Mouse (Mus musculus): ENCODE measurements around the gene Aifm2. TPM values are rescaled to one million over a fixed set of nuclear protein-coding genes. Genes with fewer than 3 reads are reported as not detected.

The Aifm2 gene
- polyA plus RNA-seq, 1 experiment from 2014 or later, result 11.2 TPM

GRCm38 (mm10) chr10:61714146-61714545 lies 917 bp upstream of the Aifm2 start:
- 73% methylated on average over 4 of the region's 4 CpGs for WGBS (ENCODE audit: insufficient replicate concordance)
- Histone ChIP-seq H3K9me3 (ENCODE audit: low read length) (no peaks in the 10 kb centered on the region), H3K36me3 (replicated peaks; ENCODE audit: insufficient read depth, low read length) (no peaks in the 10 kb centered on the region), H3K27ac (ENCODE audit: low read depth) (no peak overlapping the region), H3K9ac (replicated peaks) (no peak overlapping the region), H3K4me1 (ENCODE audit: insufficient read depth) (peaks cover 23% of the 10 kb centered on the region), H3K4me2 (ENCODE audit: low read depth, low read length) (no peak overlapping the region), H3K27me3 (ENCODE audit: insufficient read depth, low read length) (no peaks in the 10 kb centered on the region), H3K4me3 (ENCODE audit: low read depth, low read length) (no peak overlapping the region)
- TF ChIP-seq EP300 (IDR thresholded peaks at IDR 0.05; ENCODE audit: low read depth) (0 out of 2 replicates have a peak, but pooled peaks have one; percentile 24), CTCF (IDR thresholded peaks at IDR 0.05; ENCODE audit: low read depth) (no peak)
- DNase-seq (no peak), ATAC-seq (peak; percentile 37; the same call in 1 of the 2 replicates)

DNA sequence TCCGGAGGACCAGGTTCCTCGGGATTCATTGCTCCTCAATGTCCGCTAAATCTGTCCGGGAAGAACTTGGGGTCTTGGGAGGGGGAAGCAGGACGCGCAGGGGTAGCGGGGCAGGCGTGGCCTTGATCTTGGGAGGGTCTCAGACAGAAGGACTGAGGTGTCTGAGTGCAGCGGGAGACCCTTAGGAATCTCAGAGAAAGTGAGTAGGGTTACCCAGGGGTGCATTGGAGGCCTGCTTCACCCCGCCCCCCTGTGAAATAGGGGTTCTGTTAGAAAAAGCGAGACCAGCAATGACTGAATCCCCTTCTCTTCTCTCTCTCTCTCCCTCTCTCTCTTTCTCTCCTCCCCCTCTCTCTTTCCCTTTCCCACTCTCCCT lies 387 bp downstream of the Aifm2 start:
- ATAC-seq (0 out of 2 replicates have a peak, but pooled peaks have one; percentile 17), DNase-seq (no peak)
- H3K9ac ChIP-seq (replicated peaks), result peak overlapping the region; percentile 59
- peaks cover 23% of the 10 kb centered on the region for H3K4me1 ChIP-seq (ENCODE audit: insufficient read depth)
- H3K4me3 ChIP-seq (ENCODE audit: low read depth, low read length), result peak overlapping the region; percentile 59
- no peaks in the 10 kb centered on the region for H3K36me3 ChIP-seq (replicated peaks; ENCODE audit: insufficient read depth, low read length)
- no peaks in the 10 kb centered on the region for H3K9me3 ChIP-seq (ENCODE audit: low read length)
- TF ChIP-seq EP300 (IDR thresholded peaks at IDR 0.05; ENCODE audit: low read depth), result no peak
- TF ChIP-seq CTCF (IDR thresholded peaks at IDR 0.05; ENCODE audit: low read depth), result no peak
- H3K27ac ChIP-seq (ENCODE audit: low read depth), result no peak overlapping the region
- 5% methylated on average over 11 of the region's 11 CpGs for WGBS (ENCODE audit: insufficient replicate concordance)
- peak overlapping the region; percentile 84 for H3K4me2 ChIP-seq (ENCODE audit: low read depth, low read length)
- no peaks in the 10 kb centered on the region for H3K27me3 ChIP-seq (ENCODE audit: insufficient read depth, low read length)

DNA sequence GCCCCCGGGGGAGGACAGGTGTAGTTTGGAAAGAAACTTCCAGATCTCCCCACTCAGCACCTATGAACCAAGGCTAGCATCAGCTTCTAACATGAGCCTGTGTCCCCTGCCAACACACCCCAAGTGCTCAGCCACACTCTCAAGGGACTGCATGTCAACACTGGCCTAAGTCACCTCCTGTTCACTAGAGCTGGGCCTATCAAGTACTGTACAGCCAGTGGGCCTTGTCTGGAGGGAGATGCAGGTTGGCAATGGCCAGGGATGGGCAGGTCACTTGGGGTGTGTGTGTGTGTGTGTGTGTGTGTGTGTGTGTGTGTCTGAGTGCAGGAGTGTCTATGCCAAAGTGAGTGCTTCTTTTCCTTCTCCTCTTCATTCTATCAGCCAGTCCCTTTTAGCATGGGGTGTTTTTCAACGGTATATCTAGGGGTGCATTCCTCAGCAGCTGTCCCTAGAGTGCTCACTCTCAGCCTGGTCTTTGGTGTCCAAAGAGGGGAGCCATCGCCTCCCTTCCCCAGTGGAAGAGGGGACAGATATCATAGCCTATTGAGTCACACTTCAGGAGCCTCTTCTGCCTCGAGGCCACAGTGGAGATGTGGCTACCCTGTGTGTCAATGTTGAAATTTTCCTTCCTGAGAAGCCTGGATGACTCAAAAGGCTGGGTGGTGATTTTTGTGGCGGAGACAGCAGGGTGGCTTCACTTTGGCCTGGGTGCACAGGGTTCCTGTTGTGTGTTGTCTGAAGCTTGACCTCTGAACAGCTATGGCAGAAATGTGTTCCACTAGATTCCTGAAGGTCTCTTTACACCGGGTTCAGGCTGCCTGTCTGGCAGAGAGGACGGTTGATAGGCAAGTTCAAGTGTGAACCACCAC lies 1.2 kb downstream of the Aifm2 start:
- Histone ChIP-seq H3K4me3 (ENCODE audit: low read depth, low read length) (peak overlapping the region; percentile 59), H3K27me3 (ENCODE audit: insufficient read depth, low read length) (no peaks in the 10 kb centered on the region), H3K9me3 (ENCODE audit: low read length) (no peaks in the 10 kb centered on the region), H3K9ac (replicated peaks) (peak overlapping the region; percentile 59; the same call in 1 of the 2 replicates), H3K4me1 (ENCODE audit: insufficient read depth) (peaks cover 23% of the 10 kb centered on the region), H3K27ac (ENCODE audit: low read depth) (peak overlapping the region; percentile 35; the same call in 1 of the 2 replicates), H3K4me2 (ENCODE audit: low read depth, low read length) (peak overlapping the region; percentile 84), H3K36me3 (replicated peaks; ENCODE audit: insufficient read depth, low read length) (no peaks in the 10 kb centered on the region)
- DNase-seq, result no peak
- TF ChIP-seq EP300 (IDR thresholded peaks at IDR 0.05; ENCODE audit: low read depth) (no peak), CTCF (IDR thresholded peaks at IDR 0.05; ENCODE audit: low read depth) (no peak)
- 64% methylated on average over 7 of the region's 7 CpGs for WGBS (ENCODE audit: insufficient replicate concordance)
- ATAC-seq, result peak; percentile 13; the same call in 1 of the 2 replicates

GRCm38 (mm10) chr10:61717406-61718296 lies 2.6 kb downstream of the Aifm2 start:
- WGBS (ENCODE audit: insufficient replicate concordance), result 81% methylated on average over 12 of the region's 12 CpGs
- Histone ChIP-seq H3K27me3 (ENCODE audit: insufficient read depth, low read length) (no peaks in the 10 kb centered on the region), H3K27ac (ENCODE audit: low read depth) (no peak overlapping the region), H3K9me3 (ENCODE audit: low read length) (no peaks in the 10 kb centered on the region), H3K4me2 (ENCODE audit: low read depth, low read length) (no peak overlapping the region), H3K4me1 (ENCODE audit: insufficient read depth) (peaks cover 23% of the 10 kb centered on the region), H3K9ac (replicated peaks) (no peak overlapping the region), H3K36me3 (replicated peaks; ENCODE audit: insufficient read depth, low read length) (no peaks in the 10 kb centered on the region), H3K4me3 (ENCODE audit: low read depth, low read length) (no peak overlapping the region)
- DNase-seq (no peak), ATAC-seq (no peak)
- TF ChIP-seq CTCF (IDR thresholded peaks at IDR 0.05; ENCODE audit: low read depth) (no peak), EP300 (IDR thresholded peaks at IDR 0.05; ENCODE audit: low read depth) (no peak)

GRCm38 (mm10) chr10:61720331-61720730 lies 5.3 kb downstream of the Aifm2 start:
- Histone ChIP-seq H3K4me3 (ENCODE audit: low read depth, low read length) (no peak overlapping the region), H3K36me3 (replicated peaks; ENCODE audit: insufficient read depth, low read length) (no peaks in the 10 kb centered on the region), H3K27me3 (ENCODE audit: insufficient read depth, low read length) (no peaks in the 10 kb centered on the region), H3K4me1 (ENCODE audit: insufficient read depth) (peaks cover 14% of the 10 kb centered on the region; the same call in 1 of the 2 replicates), H3K9me3 (ENCODE audit: low read length) (no peaks in the 10 kb centered on the region), H3K4me2 (ENCODE audit: low read depth, low read length) (no peak overlapping the region), H3K9ac (replicated peaks) (no peak overlapping the region), H3K27ac (ENCODE audit: low read depth) (no peak overlapping the region)
- no peak for TF ChIP-seq EP300 (IDR thresholded peaks at IDR 0.05; ENCODE audit: low read depth)
- TF ChIP-seq CTCF (IDR thresholded peaks at IDR 0.05; ENCODE audit: low read depth), result no peak
- 71% methylated on average over 7 of the region's 7 CpGs for WGBS (ENCODE audit: insufficient replicate concordance)
- no peak for ATAC-seq
- no peak for DNase-seq

- 73% methylated on average over 3 of the region's 3 CpGs for WGBS (ENCODE audit: insufficient replicate concordance)
- TF ChIP-seq EP300 (IDR thresholded peaks at IDR 0.05; ENCODE audit: low read depth), result no peak
- no peak for TF ChIP-seq CTCF (IDR thresholded peaks at IDR 0.05; ENCODE audit: low read depth)
These were observed 7.2 kb downstream of the Aifm2 start for GRCm38 (mm10) chr10:61722215-61722614.

More at GRCm38 (mm10) chr10:61722215-61722614, 7.2 kb downstream of the Aifm2 start:
- ATAC-seq (no peak), DNase-seq (no peak)
- no peak overlapping the region for H3K4me3 ChIP-seq (ENCODE audit: low read depth, low read length)
- H3K9me3 ChIP-seq (ENCODE audit: low read length), result no peaks in the 10 kb centered on the region
- H3K27me3 ChIP-seq (ENCODE audit: insufficient read depth, low read length), result no peaks in the 10 kb centered on the region
- H3K4me1 ChIP-seq (ENCODE audit: insufficient read depth), result no peaks in the 10 kb centered on the region
- no peaks in the 10 kb centered on the region for H3K36me3 ChIP-seq (replicated peaks; ENCODE audit: insufficient read depth, low read length)
- no peak overlapping the region for H3K27ac ChIP-seq (ENCODE audit: low read depth)
- H3K9ac ChIP-seq (replicated peaks), result no peak overlapping the region
- H3K4me2 ChIP-seq (ENCODE audit: low read depth, low read length), result no peak overlapping the region
